Mouse (Mus musculus) urinary bladder, postnatal 14 days (tissue): ENCODE results near the gene Slc52a3.

Source experiments
- DNase-seq: peaks from one replicate; pipeline ENCODE4 v3.0.0; 2021; ENCODE audit warnings: low spot score

Gene Slc52a3

DNA sequence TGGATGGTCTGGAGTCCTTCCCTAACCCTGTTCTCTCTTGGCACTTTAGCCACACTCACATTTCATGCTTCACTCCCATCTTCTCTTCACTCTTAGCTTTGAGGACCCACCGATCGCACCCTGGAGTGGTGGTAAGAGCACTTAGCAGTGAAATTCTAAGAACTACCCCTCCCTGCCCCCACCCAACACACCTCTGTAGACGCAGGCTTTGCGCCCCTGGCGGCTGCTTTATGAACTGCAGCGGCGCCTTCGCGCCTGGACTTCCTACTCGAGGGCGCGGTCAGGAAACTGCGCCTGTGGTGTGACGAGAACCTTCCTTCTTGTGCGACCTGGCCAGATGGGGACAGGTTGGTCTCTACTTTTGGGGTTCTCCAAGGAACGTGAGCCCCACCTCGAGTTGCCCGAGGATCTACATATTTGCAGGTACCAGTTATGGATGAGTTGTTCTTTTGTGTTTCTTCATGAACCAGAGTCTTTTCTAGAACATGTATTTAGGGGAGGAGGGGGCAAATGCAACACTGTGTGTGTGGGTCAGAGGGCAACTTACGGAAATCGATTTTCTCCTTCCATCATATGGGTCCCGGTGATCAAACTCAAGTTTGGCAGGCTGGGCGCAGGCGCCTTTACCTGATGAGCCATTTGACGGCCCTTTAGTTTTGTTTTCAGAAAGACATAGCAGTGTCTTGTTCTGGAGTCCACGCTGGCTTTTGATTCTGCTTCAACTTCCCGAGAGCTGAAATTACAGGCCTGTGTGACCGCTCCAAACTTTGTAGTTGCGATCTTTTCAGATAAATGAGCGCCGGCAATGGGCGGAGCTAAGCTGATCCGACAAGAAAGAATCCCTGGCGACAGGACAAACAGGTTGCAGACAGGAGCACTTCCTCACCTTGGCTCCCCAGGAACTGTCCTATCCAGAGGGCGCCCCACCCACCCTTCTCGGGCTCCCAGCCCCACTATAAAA lies at the start of gene Slc52a3:
Gene Slc52a3 (plus strand): TSS at position 283 of the 961 bp plus-strand sequence.
- peak; percentile 95 for DNase-seq

DNA sequence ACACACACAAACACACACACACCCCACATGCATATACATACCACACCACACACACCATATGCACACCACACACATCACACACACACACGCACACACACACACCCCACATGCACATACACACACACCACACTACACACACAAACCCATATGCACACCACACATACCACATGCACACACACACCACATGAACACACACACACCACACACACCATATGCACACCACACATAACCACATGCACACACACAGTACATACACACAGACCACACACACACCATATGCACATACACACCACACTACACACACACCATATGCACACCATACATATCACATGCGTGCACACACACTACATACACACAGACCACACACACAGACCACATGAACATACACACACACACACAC lies 48.7 kb upstream of the Slc52a3 start:
- DNase-seq: no peak

DNA sequence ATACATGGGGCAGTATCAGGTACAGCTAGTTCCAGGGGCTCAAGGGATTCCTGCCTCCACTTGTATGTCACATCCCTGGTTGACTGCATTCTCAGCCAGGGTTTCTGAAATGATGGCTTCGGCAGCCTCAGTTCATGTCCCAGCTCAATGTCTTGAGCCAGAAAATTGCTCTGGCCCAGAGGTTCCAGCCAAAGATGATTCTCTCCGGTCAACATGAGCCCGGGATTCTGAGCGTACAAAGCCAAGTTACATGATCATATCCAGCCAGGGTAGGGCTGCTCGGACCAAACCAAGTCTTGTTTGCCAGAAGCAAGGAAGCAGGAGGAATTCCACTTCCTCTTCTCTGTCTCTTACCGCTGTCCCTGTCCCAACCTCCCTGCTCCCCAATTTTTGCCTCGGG lies 48.0 kb upstream of the Slc52a3 start:
- DNase-seq: no peak

DNA sequence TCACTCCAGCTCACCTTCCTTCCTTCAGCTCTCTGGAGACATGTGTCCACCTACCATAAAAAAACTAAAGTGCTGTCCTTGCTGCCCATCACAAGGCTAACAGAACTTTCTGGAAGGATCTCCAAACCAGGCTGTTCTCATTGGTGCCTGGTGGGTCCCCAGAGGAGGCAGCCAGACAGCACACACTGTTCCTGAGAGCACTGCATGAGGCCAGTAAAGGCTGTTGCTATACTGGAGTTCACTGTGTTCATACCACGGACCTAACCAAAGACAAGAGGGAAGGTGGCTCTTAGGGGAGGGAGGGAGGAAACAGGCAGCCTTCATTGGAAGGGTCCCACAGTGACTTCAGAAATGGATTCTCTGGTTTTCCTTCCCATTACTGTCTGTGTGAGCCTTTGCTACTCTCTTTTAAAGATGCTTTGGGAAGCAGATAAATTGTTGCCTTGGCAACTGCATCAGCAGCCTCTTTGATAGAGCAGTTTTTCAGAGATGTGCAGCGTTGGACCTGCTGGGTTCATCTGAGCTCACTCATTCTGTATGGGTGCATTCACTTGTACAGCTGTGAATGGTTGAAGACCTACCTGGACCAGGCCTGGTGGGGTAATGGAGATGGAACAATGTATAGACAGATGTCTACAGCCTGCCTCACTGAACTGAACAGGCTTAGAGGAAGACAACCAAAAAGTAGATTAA lies 47.1 kb upstream of the Slc52a3 start:
- DNase-seq: no peak

DNA sequence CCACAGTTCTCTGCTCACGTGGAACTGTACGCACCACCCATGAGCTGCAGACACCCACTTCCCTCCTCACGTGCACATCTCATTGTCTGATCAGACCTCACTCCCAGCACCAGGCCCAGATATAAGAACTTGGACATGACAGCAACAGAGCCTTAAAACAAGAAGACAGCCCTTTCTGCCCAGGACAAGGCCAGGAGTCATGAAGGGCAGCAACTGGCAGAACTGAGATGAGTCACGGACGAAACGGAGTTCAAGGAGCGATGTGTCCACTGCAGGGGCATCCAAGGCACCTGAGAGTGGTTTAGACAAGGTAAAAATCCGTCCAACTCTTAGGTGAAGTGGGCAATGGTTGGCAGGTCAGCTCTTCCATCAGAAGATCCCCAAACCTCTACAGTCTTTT lies 42.6 kb upstream of the Slc52a3 start:
- no peak for DNase-seq

DNA sequence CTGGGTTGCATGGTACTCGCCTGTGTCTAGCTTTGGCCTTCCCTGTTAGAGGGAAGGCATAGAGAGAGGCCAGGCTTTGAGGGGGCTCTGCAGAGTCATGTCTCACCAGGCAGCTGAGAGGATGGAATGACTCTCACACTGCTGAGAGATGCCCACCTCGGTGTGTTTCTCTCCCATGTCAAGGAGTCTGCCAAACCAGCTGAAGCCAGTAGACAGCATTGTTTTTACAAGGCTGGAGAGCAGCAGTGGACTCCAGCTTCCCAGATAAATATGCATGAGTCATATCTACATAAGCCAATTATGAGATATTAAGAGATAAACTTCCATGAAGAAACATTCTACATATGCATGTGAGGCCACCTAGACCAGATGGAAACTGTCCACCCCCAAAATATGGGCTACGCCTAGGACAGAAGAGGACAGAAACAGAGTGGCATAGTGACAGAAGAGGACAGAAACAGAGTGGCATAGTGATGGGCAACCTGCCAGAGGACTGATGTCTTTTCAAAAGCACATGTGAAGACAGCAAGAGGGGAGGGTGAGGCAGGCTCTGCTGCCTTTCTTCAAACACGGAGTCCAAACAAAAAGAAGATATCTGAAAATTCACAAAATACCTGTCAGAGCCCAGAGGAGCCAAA lies 39.7 kb upstream of the Slc52a3 start:
- no peak for DNase-seq

DNA sequence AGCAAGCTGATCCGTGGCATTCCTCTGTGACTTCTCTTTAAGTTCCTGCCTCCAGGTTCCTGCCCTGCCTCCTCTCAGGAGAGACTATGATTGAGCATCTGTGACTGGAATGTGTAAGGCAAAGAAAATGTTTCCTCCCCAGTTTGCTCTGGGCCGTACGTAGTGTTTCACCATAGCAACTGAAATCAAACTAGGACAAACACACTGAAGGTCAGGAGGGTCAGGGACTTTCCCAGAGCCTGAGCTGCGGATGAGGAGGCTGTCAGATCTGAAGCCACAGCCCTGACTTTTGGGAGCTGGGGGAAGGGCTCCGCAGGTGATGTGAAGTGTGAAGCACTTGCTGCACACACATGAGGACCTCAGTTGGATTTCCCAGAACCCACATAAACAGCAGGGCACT lies 37.0 kb upstream of the Slc52a3 start:
- DNase-seq: no peak

DNA sequence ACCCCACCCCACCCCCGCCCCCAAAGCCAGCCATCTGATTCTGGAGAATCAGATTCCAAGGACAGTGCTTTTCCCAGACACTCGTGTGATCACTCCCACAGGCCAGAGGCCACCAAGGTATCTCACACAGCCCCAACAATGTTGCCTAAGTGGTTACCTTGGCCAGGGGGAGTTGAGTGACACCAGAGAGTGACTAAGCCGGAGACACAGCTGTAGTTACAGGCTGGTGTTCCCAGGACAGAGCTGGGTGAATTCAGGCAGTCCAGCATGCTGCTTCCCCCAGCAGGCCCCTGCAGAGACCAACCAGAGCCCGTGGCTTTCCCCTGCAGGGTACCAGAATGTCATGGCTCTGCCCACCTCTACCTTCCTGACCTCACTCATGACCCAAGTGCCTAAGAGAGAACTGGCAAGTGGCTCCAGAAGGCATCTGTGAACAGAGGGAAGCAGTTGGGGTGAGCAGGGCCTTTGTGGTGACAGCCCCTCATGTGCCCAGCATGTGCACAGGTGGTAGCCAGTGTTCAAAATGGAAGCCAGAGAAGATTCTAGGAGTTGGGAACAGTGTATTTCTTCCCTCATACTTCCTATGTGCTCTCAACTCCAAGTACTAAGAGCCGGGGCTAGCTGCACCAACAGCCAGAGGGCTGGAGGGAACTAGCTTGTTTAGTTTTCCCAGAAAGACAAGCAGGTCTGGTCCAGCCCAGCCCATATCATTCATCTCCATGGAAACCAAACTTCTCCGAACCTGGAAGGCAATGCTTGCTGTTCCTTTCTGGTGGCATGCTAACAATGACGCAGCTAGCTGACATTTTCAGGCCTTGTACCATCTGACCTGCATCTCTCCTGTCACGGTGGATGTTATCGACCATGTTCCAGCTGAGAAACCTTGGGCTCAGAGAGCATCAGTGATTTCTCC lies 34.8 kb upstream of the Slc52a3 start:
- DNase-seq: no peak

DNA sequence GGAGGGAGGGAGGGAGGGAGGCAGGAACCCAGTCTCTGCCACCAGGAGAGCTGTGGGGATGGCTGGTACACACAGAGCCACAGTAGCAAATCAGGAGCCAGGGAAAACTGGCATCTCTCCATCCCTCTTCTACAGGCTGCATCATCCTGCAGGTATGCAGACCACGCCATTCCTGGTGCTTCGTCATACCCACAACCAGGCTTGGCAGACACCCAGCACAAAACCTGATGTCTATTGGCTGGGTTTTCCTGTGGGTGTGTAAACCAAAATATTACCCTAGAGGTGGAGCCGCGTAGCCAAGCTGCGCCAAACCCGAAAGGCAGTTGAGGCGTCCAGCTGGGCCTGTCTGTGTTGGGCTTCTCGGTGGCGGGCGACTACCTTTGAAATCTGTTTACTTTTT lies 33.8 kb upstream of the Slc52a3 start:
- DNase-seq: peak; percentile 92

DNA sequence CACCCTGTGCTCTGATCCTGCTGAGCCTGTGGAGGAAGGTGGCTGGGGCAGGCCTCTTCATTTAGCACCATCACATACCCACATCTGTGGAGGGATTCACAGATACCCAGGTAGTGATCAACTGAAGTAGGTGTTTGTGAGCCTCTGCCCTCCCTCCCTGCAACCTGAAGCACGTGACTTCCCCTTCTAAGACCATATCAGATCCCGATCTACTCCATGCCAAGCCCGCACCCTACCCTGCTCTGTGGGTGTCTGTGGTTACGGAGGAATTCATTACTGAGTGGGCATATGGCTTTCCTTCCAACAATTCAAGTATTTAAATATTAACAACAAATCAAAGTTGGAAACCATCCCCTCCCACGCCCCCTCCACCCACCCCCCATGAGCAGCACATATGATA lies 33.0 kb upstream of the Slc52a3 start:
- DNase-seq: no peak

DNA sequence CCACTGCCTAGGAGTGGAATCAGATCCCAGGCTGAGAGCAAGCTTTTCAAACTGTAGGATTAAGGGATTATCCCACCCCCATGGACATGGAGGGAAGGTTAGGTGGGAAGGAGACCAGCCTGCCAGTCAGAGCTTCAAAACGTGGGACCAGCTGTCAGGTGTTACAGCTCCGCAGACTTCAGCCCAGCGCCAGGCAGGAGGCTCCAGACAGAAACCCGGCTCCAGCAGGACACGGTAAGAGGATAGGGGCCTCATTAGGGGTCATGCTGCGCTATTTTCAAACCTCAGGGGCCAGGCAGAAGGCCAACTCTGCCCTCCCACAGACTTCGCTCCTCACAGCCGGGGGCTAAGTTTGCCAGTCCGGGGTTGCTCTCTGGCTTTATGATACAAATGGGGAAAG lies 32.3 kb upstream of the Slc52a3 start:
- no peak for DNase-seq

DNA sequence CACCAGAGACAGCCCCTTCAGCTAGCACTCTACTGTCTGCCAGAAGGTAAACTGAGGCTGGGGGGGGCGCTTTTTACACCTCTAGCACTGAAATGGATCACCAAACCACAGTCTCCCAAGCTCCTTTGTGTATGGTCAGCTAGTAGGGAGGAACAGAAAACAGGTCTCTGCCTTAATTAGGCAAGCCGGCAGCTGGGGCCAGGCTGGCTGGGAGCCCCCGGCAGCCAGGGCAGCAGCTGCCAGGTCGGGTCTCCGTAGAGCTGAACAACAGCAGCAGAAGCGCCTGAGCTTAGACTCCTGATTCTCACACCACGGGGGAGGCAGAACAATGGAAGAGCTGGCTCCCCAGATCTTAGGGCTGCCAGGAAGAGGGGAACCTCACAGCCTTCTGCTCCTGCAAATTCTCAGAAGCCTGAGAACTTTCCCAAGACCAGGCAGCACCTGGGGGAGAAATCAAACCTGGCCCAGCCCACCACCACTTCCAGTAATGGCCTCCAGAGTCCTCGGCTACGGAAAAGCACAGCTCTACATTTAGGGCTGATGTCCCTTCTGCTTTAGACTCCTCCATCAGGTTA lies 29.0 kb upstream of the Slc52a3 start:
- DNase-seq: no peak

DNA sequence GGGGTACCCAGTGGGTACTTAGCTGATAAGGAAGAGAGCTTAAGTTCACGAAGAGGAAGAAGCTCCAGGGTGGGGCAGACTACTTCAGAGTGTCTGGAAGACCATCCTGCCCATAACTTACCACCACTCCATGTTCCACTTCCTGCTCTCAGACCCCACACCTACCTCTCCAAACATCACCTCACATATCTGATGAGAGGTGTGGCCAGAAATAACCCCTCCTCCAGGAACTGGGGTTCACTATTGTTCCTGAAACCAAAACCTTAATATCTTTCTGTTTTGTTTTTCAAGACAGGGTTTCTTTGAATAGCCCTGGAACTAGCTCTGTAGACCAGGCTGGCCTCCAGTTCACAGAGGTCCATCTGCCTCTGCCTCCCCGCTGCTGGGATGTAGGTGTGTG lies 28.5 kb upstream of the Slc52a3 start:
- no peak for DNase-seq

DNA sequence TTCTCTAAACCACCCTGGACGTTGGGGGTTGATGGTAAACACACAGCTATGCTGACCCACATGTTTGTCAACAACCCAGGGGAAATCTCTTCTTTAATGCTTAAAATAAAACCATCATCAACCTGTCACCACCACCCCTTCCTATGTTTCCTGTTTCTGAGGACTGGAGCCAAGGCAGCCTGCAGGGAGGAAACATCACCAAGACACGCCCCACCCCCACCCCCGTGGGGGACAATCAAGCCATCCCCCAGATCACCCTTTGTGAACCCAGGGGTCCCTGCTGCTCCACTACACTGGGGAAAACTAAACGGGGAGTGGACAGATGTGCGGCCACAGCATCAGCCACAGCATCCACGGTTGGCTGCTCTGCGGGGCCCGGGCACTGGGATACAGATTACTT lies 27.9 kb upstream of the Slc52a3 start:
- no peak for DNase-seq

DNA sequence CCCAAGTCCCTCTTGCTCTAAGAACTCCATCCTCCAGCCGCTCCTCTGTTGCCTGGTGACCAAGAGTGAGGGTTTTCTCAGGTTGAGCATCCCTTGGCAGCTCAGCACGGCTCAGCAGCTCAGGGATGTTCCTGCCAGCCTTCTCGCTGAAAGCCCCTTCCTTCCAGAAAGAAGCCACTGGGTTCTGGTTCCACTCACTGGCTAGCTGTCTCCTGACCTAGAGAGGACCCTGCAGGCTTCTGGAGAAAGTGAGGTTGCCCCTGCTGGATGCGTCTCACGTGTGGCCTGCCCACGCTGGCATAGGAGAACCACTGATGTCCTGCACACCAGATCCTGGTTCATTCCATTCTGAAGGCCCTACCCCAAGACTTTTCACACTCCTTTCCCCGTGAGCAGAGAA lies 27.3 kb upstream of the Slc52a3 start:
- no peak for DNase-seq

DNA sequence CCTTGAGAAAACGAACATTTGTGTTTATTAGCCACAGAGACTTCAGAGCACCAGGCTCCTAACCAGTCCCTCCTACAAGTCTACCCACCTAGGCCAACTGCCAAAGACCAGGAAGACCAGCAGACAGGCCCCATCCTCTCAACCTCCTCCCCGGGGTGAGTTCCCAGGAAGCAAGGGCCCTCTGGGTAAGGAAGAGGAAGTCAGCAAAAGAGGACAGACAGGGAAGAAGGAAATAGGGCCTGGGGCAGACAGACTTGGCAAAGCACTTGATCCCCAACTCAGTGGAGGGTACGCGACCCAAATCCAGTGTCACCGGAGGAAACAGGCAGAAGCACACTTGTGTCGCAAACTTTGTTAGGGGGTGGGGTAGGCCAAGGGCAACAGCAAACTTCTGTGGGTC lies 26.9 kb upstream of the Slc52a3 start:
- DNase-seq: no peak

DNA sequence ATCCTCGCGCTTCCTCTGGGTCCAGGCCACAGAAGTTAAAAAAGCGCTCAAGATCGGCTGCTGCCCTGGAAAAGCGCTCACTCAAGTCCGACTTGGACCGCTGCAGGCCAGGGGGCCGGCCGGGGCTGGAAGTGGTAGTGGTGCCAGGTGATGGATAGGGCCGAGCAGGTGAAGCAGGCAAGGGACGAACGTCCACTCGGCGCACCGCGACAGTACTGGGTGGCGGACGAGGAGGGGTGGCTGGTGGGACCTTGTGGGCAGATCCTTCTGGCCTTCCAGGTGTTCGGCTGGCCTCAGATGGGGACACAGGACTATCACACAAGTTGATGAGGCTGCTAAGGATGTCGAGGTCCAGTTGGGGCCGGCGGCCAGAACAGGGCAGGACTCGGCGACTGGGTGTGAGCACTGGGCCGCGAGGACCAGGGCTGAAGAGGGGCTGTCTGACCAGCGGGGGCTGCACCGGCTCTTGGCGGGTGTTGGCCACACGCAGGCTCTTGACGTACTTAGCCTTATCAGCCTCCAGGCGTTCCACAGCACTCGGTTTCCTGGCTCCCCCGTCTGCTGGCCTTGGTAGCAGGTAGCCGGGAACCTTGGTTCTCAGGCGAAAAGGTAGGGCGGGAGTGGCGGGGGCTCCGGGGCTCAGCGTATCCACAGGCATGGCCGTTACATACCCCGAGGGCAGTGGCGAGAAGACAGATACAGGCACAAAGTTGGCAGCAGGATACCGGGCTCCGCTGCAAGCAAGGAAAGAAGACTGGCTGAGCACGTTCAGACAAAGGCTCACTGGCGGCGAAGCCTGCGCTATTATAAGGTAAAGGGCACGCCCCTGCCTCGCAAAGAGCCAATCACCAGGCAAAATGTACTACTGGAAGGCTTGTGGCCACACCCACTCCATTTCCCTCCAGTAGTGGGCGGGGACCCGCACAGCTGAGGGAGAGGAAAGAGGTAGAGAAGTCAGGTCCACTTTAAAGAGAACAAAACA lies 25.8 kb upstream of the Slc52a3 start:
- DNase-seq: peak; percentile 93

DNA sequence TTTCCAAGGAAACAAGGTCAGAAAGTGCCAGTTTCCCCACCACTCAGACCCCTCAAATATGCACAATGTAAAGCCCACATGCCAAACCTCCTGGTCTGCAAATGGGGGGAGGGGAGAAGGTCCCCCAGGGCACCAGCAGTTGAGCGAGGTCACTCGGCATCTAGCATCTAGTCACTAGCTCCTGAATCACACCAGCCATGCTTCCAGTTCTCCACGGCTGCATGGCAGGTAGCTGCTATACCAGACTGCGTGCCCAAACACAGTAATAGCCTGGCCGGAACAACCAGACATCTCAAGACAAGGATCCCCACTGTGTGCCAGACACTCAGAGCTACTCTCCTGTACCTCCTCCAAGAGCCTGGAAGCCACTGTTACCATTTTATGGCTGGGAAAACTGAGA lies 24.6 kb upstream of the Slc52a3 start:
- no peak for DNase-seq

DNA sequence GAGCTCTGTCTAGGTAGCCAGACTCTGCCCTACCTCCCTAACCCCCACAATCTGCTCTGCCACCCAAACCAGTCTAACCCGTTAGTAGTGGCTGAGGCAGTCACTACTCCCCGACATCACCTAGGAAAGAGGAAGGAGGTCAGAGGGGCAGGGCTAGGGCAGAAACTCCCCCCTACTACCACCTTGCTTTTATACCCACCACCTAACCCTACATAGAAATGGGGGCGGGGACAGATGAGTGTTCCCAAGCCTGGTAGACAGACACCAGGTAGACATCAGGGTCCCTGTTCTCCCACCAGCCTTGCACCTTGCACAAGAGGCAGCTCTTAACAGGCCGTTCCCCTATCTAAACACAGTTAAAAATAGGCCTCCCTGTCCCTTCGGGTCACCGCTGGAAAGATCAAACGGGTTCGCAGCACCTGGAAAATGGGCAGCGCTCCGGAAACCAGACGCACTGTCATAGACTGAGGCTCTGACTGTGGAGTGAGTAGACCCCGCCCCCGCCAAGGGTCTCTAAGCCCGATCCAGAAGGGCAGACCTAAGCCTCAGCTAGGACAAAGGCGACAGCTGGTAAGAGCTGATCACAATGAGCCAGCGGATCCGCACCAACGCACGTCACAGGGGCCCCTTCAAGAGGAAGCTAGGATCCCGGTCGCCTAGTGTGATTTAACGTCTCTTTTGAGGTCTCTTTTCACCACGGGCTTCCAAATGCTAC lies 23.3 kb upstream of the Slc52a3 start:
- DNase-seq: peak; percentile 68
